Mouse (Mus musculus) midbrain, embryonic 16.5 days (tissue): ENCODE measurements around the gene Sort1. TPM values are rescaled to one million over a fixed set of nuclear protein-coding genes. Genes with fewer than 3 reads are reported as not detected.

Experiments used
- ATAC-seq: fragments of 200-750 bp; cut with Nextera tagmentation; 2 replicates; pipeline ENCODE4 v1.8.0; 2017; ENCODE audit warnings: moderate TSS enrichment
- H3K27ac ChIP-seq: fragments of 300-500 bp; sonication (generic); 2 replicates; pipeline ENCODE4 v1.5.1; 2014; ENCODE audit warnings: mild to moderate bottlenecking, low read length, mixed read lengths
- H3K27me3 ChIP-seq: fragments of 300-500 bp; sonication (generic); 2 replicates; pipeline ENCODE4 v1.6.1; 2014; ENCODE audit warnings: low read depth, low read length, mixed read lengths; ENCODE audit not compliant: control insufficient read depth, insufficient read depth
- H3K36me3 ChIP-seq: fragments of 300-500 bp; sonication (generic); 2 replicates; pipeline ENCODE4 v1.6.1; 2014; ENCODE audit warnings: mild to moderate bottlenecking, low read length, moderate library complexity, mixed read lengths; ENCODE audit not compliant: control insufficient read depth, insufficient read depth
- H3K4me1 ChIP-seq: fragments of 300-500 bp; sonication (generic); 2 replicates; pipeline ENCODE4 v1.6.1; 2014; ENCODE audit warnings: mild to moderate bottlenecking, low read length, mixed read lengths; ENCODE audit not compliant: control insufficient read depth, insufficient read depth
- H3K4me2 ChIP-seq: fragments of 300-500 bp; sonication (generic); 2 replicates; pipeline ENCODE4 v1.6.1; 2014; ENCODE audit warnings: mild to moderate bottlenecking, low read length, mixed read lengths
- H3K4me3 ChIP-seq: fragments of 300-500 bp; sonication (generic); 2 replicates; pipeline ENCODE4 v1.5.1; 2014; ENCODE audit warnings: low read depth, mild to moderate bottlenecking, low read length, moderate library complexity, mixed read lengths
- H3K9ac ChIP-seq: fragments of 300-500 bp; sonication (generic); 2 replicates; pipeline ENCODE4 v1.6.1; 2014; ENCODE audit warnings: low read depth, low read length, mixed read lengths
- H3K9me3 ChIP-seq: fragments of 300-500 bp; sonication (generic); replicated peaks from 2 replicates; pipeline ENCODE4 v1.6.1; 2014; ENCODE audit warnings: mild to moderate bottlenecking, low read length, mixed read lengths; ENCODE audit not compliant: control insufficient read depth, poor library complexity, severe bottlenecking
- WGBS: fragments of 180-500 bp; shearing (Covaris S2); extraction: QIAGEN DNeasy Blood & Tissue Kit; methylation state at CpG from one replicate; pipeline ENCODE4 v1.1.7; 2014; 5-methylcytosine and 5-hydroxymethylcytosine counted together
- polyA plus RNA-seq: library from polyadenylated mRNA; unstranded; fragments of >200 nt; fragmentation: Nextera tagmentation; extraction: Ambion mirVana; gene quantifications from 2 replicates; pipeline ENCODE4 v1.2.1, GENCODE M21; 2015

The Sort1 gene
- polyA plus RNA-seq, 1 experiment from 2014 or later, result 12.4 TPM

- H3K27ac ChIP-seq, result no peak overlapping the region
- no peak overlapping the region for H3K4me2 ChIP-seq
- no peak overlapping the region for H3K4me3 ChIP-seq
- H3K9me3 ChIP-seq, result no peaks in the 10 kb centered on the region
- no peak for ATAC-seq
- no peaks in the 10 kb centered on the region for H3K27me3 ChIP-seq
- 34% methylated on average over 2 of the region's 2 CpGs for WGBS
- H3K4me1 ChIP-seq, result peaks cover 30% of the 10 kb centered on the region
- H3K36me3 ChIP-seq, result no peaks in the 10 kb centered on the region
- H3K9ac ChIP-seq, result no peak overlapping the region
Measured at GRCm38 (mm10) chr3:108294398-108294797, 10.5 kb downstream of the Sort1 start.

- Histone ChIP-seq H3K27me3 (no peaks in the 10 kb centered on the region), H3K36me3 (no peaks in the 10 kb centered on the region), H3K4me3 (no peak overlapping the region), H3K9ac (peak overlapping the region; percentile 44; the same call in 1 of the 2 replicates), H3K4me2 (peak overlapping the region; percentile 43), H3K27ac (peak overlapping the region; percentile 77), H3K9me3 (no peaks in the 10 kb centered on the region), H3K4me1 (peaks cover 30% of the 10 kb centered on the region)
- 22% methylated on average over 14 of the region's 14 CpGs for WGBS
- ATAC-seq, result peak; percentile 37; the same call in 1 of the 2 replicates
Measured at GRCm38 (mm10) chr3:108295379-108296219, 11.7 kb downstream of the Sort1 start.

DNA sequence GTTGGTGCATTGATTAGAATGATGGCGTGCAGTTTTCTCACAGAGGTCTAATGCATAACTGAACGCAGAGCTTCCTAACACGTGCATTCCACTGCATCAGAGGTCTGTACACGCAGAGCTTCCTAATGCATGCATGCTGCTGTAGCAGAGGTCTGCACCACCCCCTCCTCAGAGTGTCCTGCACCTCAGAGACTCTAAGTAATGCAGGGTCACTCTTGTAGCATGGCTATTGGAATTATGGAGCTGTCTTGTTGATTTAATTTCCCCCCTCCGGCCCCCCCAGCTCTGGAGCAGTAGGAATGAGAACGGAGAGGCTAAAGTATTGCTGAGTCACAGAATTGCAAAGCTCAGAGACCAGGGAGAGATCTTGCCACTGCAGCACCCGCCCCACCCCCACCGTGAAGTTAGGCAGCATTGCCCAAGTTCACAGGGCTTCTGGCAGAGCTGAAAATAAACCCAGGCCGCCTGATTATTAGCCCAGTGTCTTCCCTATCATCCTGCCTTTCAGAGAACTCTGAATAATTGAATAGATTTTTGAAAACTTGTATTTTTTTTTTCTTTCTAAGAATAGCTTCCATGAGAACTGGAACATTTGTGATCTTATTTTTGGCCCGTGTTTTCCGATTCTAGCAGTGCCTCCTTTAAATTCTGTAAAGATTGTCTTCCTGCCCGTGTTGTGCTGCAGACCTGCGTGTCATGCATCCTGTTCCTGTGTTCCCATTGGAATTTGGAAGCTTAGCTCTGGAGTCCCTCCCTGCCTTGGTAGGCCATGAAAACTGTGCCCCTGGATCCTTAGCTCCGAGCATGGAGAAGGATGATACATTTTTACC is 12.6 kb downstream of the Sort1 start:
- H3K27ac ChIP-seq, result peak overlapping the region; percentile 77
- H3K4me2 ChIP-seq, result peak overlapping the region; percentile 43
- peak; percentile 83 for ATAC-seq
- peaks cover 30% of the 10 kb centered on the region for H3K4me1 ChIP-seq
- H3K36me3 ChIP-seq, result no peaks in the 10 kb centered on the region
- no peaks in the 10 kb centered on the region for H3K9me3 ChIP-seq
- no peak overlapping the region for H3K4me3 ChIP-seq
- H3K9ac ChIP-seq, result peak overlapping the region; percentile 44; the same call in 1 of the 2 replicates
- 13% methylated on average over 14 of the region's 14 CpGs for WGBS
- H3K27me3 ChIP-seq, result no peaks in the 10 kb centered on the region

- 0 out of 2 replicates have a peak overlapping the region, but pooled peaks have one; percentile 38 for H3K9ac ChIP-seq
- ATAC-seq, result peak; percentile 22; the same call in 1 of the 2 replicates
- H3K27me3 ChIP-seq, result no peaks in the 10 kb centered on the region
- H3K4me1 ChIP-seq, result peaks cover 30% of the 10 kb centered on the region
- 0 out of 2 replicates have a peak overlapping the region, but pooled peaks have one; percentile 10 for H3K4me2 ChIP-seq
- no peaks in the 10 kb centered on the region for H3K36me3 ChIP-seq
- no peaks in the 10 kb centered on the region for H3K9me3 ChIP-seq
- H3K4me3 ChIP-seq, result no peak overlapping the region
- WGBS, result 74% methylated on average over 7 of the region's 7 CpGs
- peak overlapping the region; percentile 53 for H3K27ac ChIP-seq
Measured at GRCm38 (mm10) chr3:108297050-108297419, 13.2 kb downstream of the Sort1 start.

DNA sequence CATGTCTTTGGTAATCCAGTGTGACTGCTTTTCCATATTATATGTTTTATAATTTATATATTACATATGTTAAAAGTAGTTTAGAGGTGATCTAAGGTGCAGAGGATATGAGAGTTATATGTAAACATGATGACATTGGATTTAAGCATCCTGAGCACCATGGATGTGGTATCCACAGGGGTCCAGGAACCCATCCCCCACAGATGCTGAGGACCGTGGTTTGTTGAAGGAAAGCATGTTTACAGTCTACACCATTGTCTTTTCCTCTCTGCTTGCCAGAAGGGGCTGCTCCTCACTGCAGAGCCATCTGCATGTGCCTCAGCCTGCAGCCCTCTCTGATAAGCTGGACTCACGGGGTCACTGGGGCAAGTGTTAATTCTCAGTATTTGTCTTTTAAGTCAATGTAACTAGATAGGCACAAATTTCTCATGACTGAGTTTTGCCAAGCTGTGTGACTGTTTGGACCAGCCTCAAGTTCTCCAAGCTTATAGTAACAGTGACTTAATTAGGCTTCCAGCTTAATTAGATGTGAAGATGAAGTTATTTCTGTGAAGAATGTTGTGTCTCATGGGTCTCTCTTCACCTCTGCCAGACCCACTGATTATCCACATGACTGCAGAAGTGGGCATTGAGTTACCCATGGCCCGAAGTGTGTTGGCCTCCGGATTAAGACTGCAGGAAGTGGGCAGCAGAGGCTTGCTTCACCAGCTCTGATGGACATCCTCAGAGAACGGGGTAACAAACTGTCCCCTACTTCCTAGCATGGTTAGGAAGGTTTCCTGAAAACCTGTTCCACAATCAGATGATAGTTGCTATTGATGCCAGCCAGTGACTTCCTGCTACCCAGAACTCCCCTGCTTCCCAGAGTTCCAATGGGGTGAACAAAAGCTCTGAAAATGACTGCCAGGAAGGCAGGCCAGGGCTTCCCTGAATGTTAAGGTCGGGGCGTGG is 14.0 kb downstream of the Sort1 start:
- no peaks in the 10 kb centered on the region for H3K27me3 ChIP-seq
- no peak overlapping the region for H3K9ac ChIP-seq
- WGBS, result 54% methylated on average over 7 of the region's 7 CpGs
- no peak overlapping the region for H3K4me3 ChIP-seq
- H3K9me3 ChIP-seq, result no peaks in the 10 kb centered on the region
- ATAC-seq, result no peak
- H3K4me1 ChIP-seq, result peaks cover 30% of the 10 kb centered on the region
- peak overlapping the region; percentile 42 for H3K27ac ChIP-seq
- H3K4me2 ChIP-seq, result no peak overlapping the region
- no peaks in the 10 kb centered on the region for H3K36me3 ChIP-seq

DNA sequence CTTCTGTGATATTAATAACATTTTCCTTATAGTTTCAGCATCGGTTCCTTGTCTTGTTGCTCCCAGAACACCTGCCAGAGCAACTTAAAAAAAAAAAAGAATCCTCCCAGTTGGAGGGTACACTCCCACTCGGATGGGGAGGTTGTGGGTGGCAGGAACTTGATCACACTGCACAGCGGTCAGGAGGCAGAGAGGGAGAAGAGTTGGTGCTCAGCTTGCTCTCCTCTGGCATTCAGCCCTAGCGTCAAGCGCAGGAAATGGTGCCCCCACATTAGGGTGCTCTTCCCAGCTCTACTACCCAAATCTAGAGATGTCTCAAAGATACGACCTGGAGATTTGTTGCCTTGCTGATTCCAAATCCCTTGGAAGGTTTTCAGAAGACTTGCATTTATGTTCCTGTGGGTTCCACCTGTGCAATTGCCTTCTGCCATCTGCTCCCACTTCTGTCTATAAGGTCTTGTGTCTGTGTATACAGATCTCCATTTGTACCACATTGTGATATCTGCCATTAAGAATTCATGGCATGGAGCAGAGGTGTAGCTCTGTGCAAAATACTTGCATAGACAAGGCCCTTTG is 16.7 kb downstream of the Sort1 start:
- H3K4me3 ChIP-seq, result no peak overlapping the region
- 87% methylated on average over 6 of the region's 6 CpGs for WGBS
- no peaks in the 10 kb centered on the region for H3K27me3 ChIP-seq
- peaks cover 22% of the 10 kb centered on the region for H3K4me1 ChIP-seq
- H3K4me2 ChIP-seq, result no peak overlapping the region
- H3K27ac ChIP-seq, result no peak overlapping the region
- ATAC-seq, result no peak
- no peaks in the 10 kb centered on the region for H3K36me3 ChIP-seq
- no peaks in the 10 kb centered on the region for H3K9me3 ChIP-seq
- H3K9ac ChIP-seq, result no peak overlapping the region

- Histone ChIP-seq H3K4me3 (no peak overlapping the region), H3K9me3 (no peaks in the 10 kb centered on the region), H3K4me2 (no peak overlapping the region), H3K9ac (no peak overlapping the region), H3K4me1 (no peaks in the 10 kb centered on the region; the same call in 1 of the 2 replicates), H3K36me3 (no peaks in the 10 kb centered on the region), H3K27me3 (no peaks in the 10 kb centered on the region), H3K27ac (no peak overlapping the region)
- no peak for ATAC-seq
- 94% methylated on average over 8 of the region's 8 CpGs for WGBS
Measured at GRCm38 (mm10) chr3:108303683-108304082, 19.8 kb downstream of the Sort1 start.

DNA sequence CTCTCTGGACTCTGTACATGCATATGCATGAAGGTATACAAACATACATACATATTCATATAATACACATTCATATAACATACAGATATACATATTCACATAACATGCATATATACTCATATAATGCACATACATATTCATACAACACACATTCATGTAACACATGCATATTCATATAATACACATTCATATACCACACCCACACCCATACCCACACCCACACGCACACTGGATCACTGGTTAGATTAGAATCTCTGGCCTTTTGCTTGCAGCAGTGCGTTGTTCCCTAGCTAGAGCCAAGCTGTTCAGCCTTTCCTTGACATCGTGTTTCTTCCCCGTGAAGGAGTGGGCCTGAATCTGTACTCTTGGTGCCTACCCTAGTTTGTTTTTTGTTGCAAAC is 20.9 kb downstream of the Sort1 start:
- no peaks in the 10 kb centered on the region for H3K27me3 ChIP-seq
- no peak overlapping the region for H3K9ac ChIP-seq
- H3K4me2 ChIP-seq, result no peak overlapping the region
- 83% methylated on average over 4 of the region's 4 CpGs for WGBS
- no peaks in the 10 kb centered on the region; the same call in 1 of the 2 replicates for H3K4me1 ChIP-seq
- H3K36me3 ChIP-seq, result no peaks in the 10 kb centered on the region
- no peak overlapping the region for H3K27ac ChIP-seq
- ATAC-seq, result no peak
- H3K4me3 ChIP-seq, result no peak overlapping the region
- H3K9me3 ChIP-seq, result no peaks in the 10 kb centered on the region
